Comparison of ENCODE assay signal across 17 mouse cellular contexts in the genomic region with DNA sequence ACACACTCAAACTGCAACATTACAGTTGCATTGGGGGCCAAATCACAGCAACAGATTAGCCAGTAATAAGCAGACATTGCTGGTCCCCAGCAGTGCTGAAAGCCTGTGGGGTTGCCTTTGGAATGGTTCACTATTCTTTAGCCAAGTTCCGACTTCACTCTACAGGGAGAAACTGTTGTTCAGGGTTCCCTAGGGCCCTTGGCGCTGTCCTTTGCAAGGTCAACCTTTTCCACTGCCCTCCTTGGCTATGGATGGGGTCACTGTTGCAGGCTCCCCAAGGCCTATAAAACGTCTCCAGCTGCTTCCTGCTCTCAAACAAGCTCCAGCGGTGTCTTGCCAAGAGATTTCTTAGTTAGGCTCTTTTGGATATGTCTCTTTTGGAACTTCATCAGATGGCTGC.
DNase-seq lines count a peak whose midpoint lies in the region; ATAC-seq and TF ChIP-seq lines count a peak whose summit lies in the region.
"Had no signal": no experiment of that assay in that cellular context is flagged by ENCODE, and none has a peak within 500 bp of the region (broad histone marks: within the 10 kb centered on the region; RNA-seq: fewer than 3 reads in every experiment).

No protein-coding gene starts in this region.

- no peak for TF ChIP-seq CTCF in kidney, adult 2 months (conservative IDR thresholded peaks at IDR 0.05; ENCODE audit: insufficient read depth, insufficient read length, low read depth, low read length)

- H3K9me3 ChIP-seq in kidney, embryonic 15.5 days (replicated peaks), result no peaks in the 10 kb centered on the region
- H3K9me3 ChIP-seq in midbrain, embryonic 14.5 days (ENCODE audit: control insufficient read depth, low read length), result no peaks in the 10 kb centered on the region
- H3K9me3 ChIP-seq: forebrain, embryonic 10.5 days; liver, embryonic 13.5 days had no signal

- no peaks in the 10 kb centered on the region for H3K36me3 ChIP-seq in kidney, adult 2 months (ENCODE audit: control insufficient read depth, insufficient read depth, low read length)
- H3K36me3 ChIP-seq in kidney, embryonic 15.5 days, result no peaks in the 10 kb centered on the region
- H3K36me3 ChIP-seq in midbrain, embryonic 14.5 days (ENCODE audit: control insufficient read depth, insufficient read depth, low read length), result no peaks in the 10 kb centered on the region
- H3K36me3 ChIP-seq: forebrain, embryonic 10.5 days; liver, embryonic 13.5 days had no signal

- no peak for ATAC-seq in kidney, embryonic 15.5 days (replicated peaks; ENCODE audit: low FRiP score)
- ATAC-seq in activated CD4-positive, CD25-positive, alpha-beta regulatory T cell, adult 4 months, result no peak
- no peak for ATAC-seq in midbrain, embryonic 14.5 days (ENCODE audit: low FRiP score, low TSS enrichment)
- ATAC-seq: hindbrain, embryonic 16.5 days; lung, postnatal 0 days had no signal

- H3K4me2 ChIP-seq in kidney, embryonic 15.5 days, result no peak overlapping the region
- no peak overlapping the region for H3K4me2 ChIP-seq in midbrain, embryonic 14.5 days (ENCODE audit: low read length)
- H3K4me2 ChIP-seq: liver, embryonic 13.5 days had no signal

- no peak for TF ChIP-seq POLR2A in kidney, adult 2 months (IDR thresholded peaks at IDR 0.05; ENCODE audit: low read depth, low read length)

- H3K4me1 ChIP-seq in kidney, adult 2 months (ENCODE audit: control insufficient read depth, insufficient read depth, low read length), result no peaks in the 10 kb centered on the region
- H3K4me1 ChIP-seq in kidney, embryonic 15.5 days, result 0 out of 2 replicates have a peak, but pooled peaks cover 11% of the 10 kb centered on the region
- H3K4me1 ChIP-seq in midbrain, embryonic 14.5 days (ENCODE audit: control insufficient read depth, insufficient read depth, low read length), result no peaks in the 10 kb centered on the region
- H3K4me1 ChIP-seq: forebrain, embryonic 10.5 days; liver, embryonic 13.5 days had no signal

- no peak overlapping the region for H3K9ac ChIP-seq in kidney, embryonic 15.5 days
- H3K9ac ChIP-seq in midbrain, embryonic 14.5 days (replicated peaks; ENCODE audit: low read length), result no peak overlapping the region
- H3K9ac ChIP-seq: liver, embryonic 13.5 days had no signal

- H3K27me3 ChIP-seq in kidney, adult 2 months (replicated peaks; ENCODE audit: control insufficient read depth, insufficient read depth, low read length), result no peaks in the 10 kb centered on the region
- no peaks in the 10 kb centered on the region for H3K27me3 ChIP-seq in kidney, embryonic 15.5 days
- H3K27me3 ChIP-seq in midbrain, embryonic 14.5 days (ENCODE audit: control insufficient read depth, insufficient read depth, low read length), result no peaks in the 10 kb centered on the region
- H3K27me3 ChIP-seq: liver, embryonic 13.5 days had no signal

- H3K4me3 ChIP-seq in kidney, adult 2 months (ENCODE audit: insufficient read depth, low read depth, low read length), result no peak overlapping the region
- no peak overlapping the region for H3K4me3 ChIP-seq in kidney, embryonic 15.5 days (replicated peaks)
- no peak overlapping the region for H3K4me3 ChIP-seq in midbrain, embryonic 14.5 days (replicated peaks; ENCODE audit: low read depth, low read length)
- H3K4me3 ChIP-seq: forebrain, embryonic 10.5 days; liver, embryonic 13.5 days; myocyte had no signal

- intact Hi-C loops in heart, postnatal 36 days (cut with DNase I), result no loop called here

- no peak overlapping the region; the same call in 1 of the 2 replicates for H3K27ac ChIP-seq in kidney, adult 2 months (ENCODE audit: insufficient read depth, low read depth, low read length)
- no peak overlapping the region for H3K27ac ChIP-seq in kidney, embryonic 15.5 days
- no peak overlapping the region for H3K27ac ChIP-seq in midbrain, embryonic 14.5 days (replicated peaks; ENCODE audit: low read depth, low read length)
- H3K27ac ChIP-seq: forebrain, embryonic 10.5 days; liver, embryonic 13.5 days; stomach, postnatal 0 days had no signal

- 63% methylated on average over 4 of the region's 4 CpGs for WGBS in kidney, adult 2 months
- WGBS in kidney, embryonic 15.5 days, result 56% methylated on average over 4 of the region's 4 CpGs
- WGBS in midbrain, embryonic 14.5 days, result 83% methylated on average over 4 of the region's 4 CpGs

- peak; percentile 14 to 18 for DNase-seq in adrenal gland, adult (ENCODE audit: inconsistent age in 2 of 2, low spot score in 1 of 2)
- no peak for DNase-seq in adrenal gland, postnatal 4 days (ENCODE audit: low spot score in 2 of 2)
- DNase-seq in kidney, adult 2 months, result peak; percentile 67
- peak; percentile 4 to 9 for DNase-seq in heart, postnatal 36 days
- DNase-seq in kidney, postnatal 4 days, result peak; percentile 56 to 60
- DNase-seq in midbrain, embryonic 14.5 days, result no peak
- DNase-seq: cerebellum, adult 8-10 months; left cerebral cortex, postnatal 4 days; liver, embryonic 13.5 days; thymus, postnatal 25 days had no signal

Comparison
In these comparisons a context has a peak if more than half of its experiments do, and no peak if none do; other contexts are left out.
1. DNase-seq: peak in adrenal gland, adult (2 of 2), kidney, adult 2 months (single experiment), heart, postnatal 36 days (2 of 2) and kidney, postnatal 4 days (2 of 2); none in adrenal gland, postnatal 4 days (0 of 2) and midbrain, embryonic 14.5 days (single experiment).